Comparison of ENCODE assay signal across 11 mouse cellular contexts in genomic region chr8:97004131-97004530, GRCm38 (mm10).
A peak's percentile ranks its signal among the peaks of the same experiment; 100 is the strongest.
DNase-seq lines count a peak whose midpoint lies in the region; TF ChIP-seq lines count a peak whose summit lies in the region.
"Had no signal": no experiment of that assay in that cellular context is flagged by ENCODE, and none has a peak within 500 bp of the region (broad histone marks: within the 10 kb centered on the region; RNA-seq: fewer than 3 reads in every experiment).

No protein-coding gene starts in this region.

- intact Hi-C loops in gastrocnemius, postnatal 14 days (cut with DNase I; ENCODE audit: low total_unique reads), result no loop called here

- H3K4me1 ChIP-seq in lung, adult 2 months (ENCODE audit: control insufficient read depth, insufficient read depth, low read length), result no peaks in the 10 kb centered on the region
- H3K4me1 ChIP-seq: embryonic facial prominence, embryonic 13.5 days; heart, embryonic 13.5 days; liver, embryonic 15.5 days had no signal

- H3K27ac ChIP-seq in layer of hippocampus, adult 2 months, result no peak overlapping the region
- H3K27ac ChIP-seq: embryonic facial prominence, embryonic 13.5 days; heart, embryonic 13.5 days; liver, embryonic 15.5 days had no signal

- 30% methylated on average over 3 of the region's 3 CpGs for WGBS in lung, adult 2 months

- no peak for TF ChIP-seq CTCF in lung, adult 2 months (IDR thresholded peaks at IDR 0.05; ENCODE audit: insufficient read depth, low read length)
- no peak for TF ChIP-seq CTCF in brain, embryonic 14.5 days (IDR thresholded peaks at IDR 0.05; ENCODE audit: borderline replicate concordance, extremely low read depth, insufficient read depth, insufficient read length)
- TF ChIP-seq CTCF in layer of hippocampus, adult 2 months (conservative IDR thresholded peaks at IDR 0.05), result no peak

- TF ChIP-seq POLR2A in lung, adult 2 months (IDR thresholded peaks at IDR 0.05; ENCODE audit: borderline replicate concordance, extremely low read depth, low read depth, low read length), result no peak
- TF ChIP-seq POLR2A in brain, embryonic 14.5 days (IDR thresholded peaks at IDR 0.05; ENCODE audit: borderline replicate concordance, extremely low read depth, insufficient read depth, insufficient read length, poor library complexity, severe bottlenecking), result no peak

- DNase-seq in gastrocnemius, postnatal 14 days, result peak; percentile 4
- no peak for DNase-seq in gastrocnemius, adult 8-10 months (ENCODE audit: low spot score in 2 of 2)
- DNase-seq in lung, postnatal 10 days, result peak; percentile 14
- DNase-seq in lung, adult 2 months, result no peak
- DNase-seq in brain, embryonic 14.5 days (ENCODE audit: low read depth), result peak; percentile 86
- peak; percentile 20 to 21 for DNase-seq in layer of hippocampus, adult 2 months (ENCODE audit: low spot score in 2 of 2)
- no peak for DNase-seq in spleen, postnatal 36 days (ENCODE audit: low spot score in 2 of 2)
- no peak for DNase-seq in embryo, embryonic 10 days (ENCODE audit: low spot score)

- no peak overlapping the region for H3K4me3 ChIP-seq in lung, adult 2 months (replicated peaks; ENCODE audit: extremely low read depth, low read depth, low read length)
- no peak overlapping the region for H3K4me3 ChIP-seq in layer of hippocampus, adult 2 months
- H3K4me3 ChIP-seq: embryonic facial prominence, embryonic 13.5 days; heart, embryonic 13.5 days; liver, embryonic 15.5 days had no signal

Comparison
In these comparisons a context has a peak if more than half of its experiments do, and no peak if none do; other contexts are left out.
1. DNase-seq: peak in gastrocnemius, postnatal 14 days (single experiment), lung, postnatal 10 days (single experiment), brain, embryonic 14.5 days (single experiment) and layer of hippocampus, adult 2 months (2 of 2); none in gastrocnemius, adult 8-10 months (0 of 2), lung, adult 2 months (single experiment), spleen, postnatal 36 days (0 of 2) and embryo, embryonic 10 days (single experiment).